In the genomic region with DNA sequence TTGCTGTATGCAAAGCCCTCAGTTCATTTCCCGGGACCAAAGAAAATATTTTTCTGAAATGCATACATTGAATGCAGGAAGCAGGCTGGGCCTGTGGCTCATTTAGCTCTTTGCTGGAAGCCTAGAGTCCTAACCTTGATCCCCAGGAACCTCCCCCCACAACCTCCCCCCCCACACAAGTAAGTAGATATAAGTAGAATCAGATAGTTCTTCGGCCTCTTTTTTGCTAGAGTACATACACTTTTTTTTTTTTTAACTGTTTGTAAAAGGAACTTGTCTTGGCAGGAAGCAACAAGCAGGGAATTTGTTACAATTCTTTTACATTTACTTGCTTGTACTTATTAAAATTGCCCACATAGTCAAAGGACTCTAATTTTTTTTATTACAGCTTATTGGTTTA, we compare ENCODE assay signal across 8 mouse cellular contexts. TPM values are rescaled to one million over a fixed set of nuclear protein-coding genes. Genes with fewer than 3 reads are reported as not detected.
DNase-seq lines count a peak whose midpoint lies in the region; ATAC-seq lines count a peak whose summit lies in the region.

No protein-coding gene starts in this region.

- no peaks in the 10 kb centered on the region for H3K9me3 ChIP-seq in liver, embryonic 11.5 days (ENCODE audit: control insufficient read depth, low read length)
- H3K9me3 ChIP-seq in forebrain, embryonic 13.5 days (replicated peaks), result no peaks in the 10 kb centered on the region
- H3K9me3 ChIP-seq in limb, embryonic 12.5 days, result no peaks in the 10 kb centered on the region
- H3K9me3 ChIP-seq in neural tube, embryonic 14.5 days (ENCODE audit: control insufficient read depth, low read length), result no peaks in the 10 kb centered on the region

- ATAC-seq in liver, embryonic 11.5 days (replicated peaks; ENCODE audit: low FRiP score), result no peak
- no peak for ATAC-seq in forebrain, embryonic 13.5 days
- no peak for ATAC-seq in limb, embryonic 12.5 days (ENCODE audit: insufficient number of reproducible peaks, insufficient read depth, low FRiP score, low TSS enrichment, low read depth)
- ATAC-seq in neural tube, embryonic 14.5 days (ENCODE audit: low read depth), result no peak

- DNase-seq in liver, embryonic 11.5 days (ENCODE audit: low spot score), result no peak
- no peak for DNase-seq in liver
- no peak for DNase-seq in left cerebral cortex, adult 8-10 months (ENCODE audit: low spot score in 2 of 2)
- DNase-seq in natural killer cell, adult 2 months (ENCODE audit: low spot score in 2 of 2), result no peak
- no peak for DNase-seq in kidney, postnatal 4 days

- H3K27ac ChIP-seq in liver, embryonic 11.5 days (ENCODE audit: low read depth, low read length), result no peak overlapping the region
- H3K27ac ChIP-seq in forebrain, embryonic 13.5 days, result no peak overlapping the region; the same call in 1 of the 2 replicates
- H3K27ac ChIP-seq in limb, embryonic 12.5 days, result no peak overlapping the region
- no peak overlapping the region; the same call in 1 of the 2 replicates for H3K27ac ChIP-seq in neural tube, embryonic 14.5 days (ENCODE audit: low read depth, low read length)

- peaks cover 2% of the 10 kb centered on the region; the same call in 1 of the 2 replicates for H3K36me3 ChIP-seq in liver, embryonic 11.5 days (ENCODE audit: control insufficient read depth, insufficient read depth, low read length)
- H3K36me3 ChIP-seq in forebrain, embryonic 13.5 days (ENCODE audit: poor library complexity, severe bottlenecking), result no peaks in the 10 kb centered on the region
- H3K36me3 ChIP-seq in limb, embryonic 12.5 days, result no peaks in the 10 kb centered on the region
- H3K36me3 ChIP-seq in neural tube, embryonic 14.5 days (ENCODE audit: control insufficient read depth, insufficient read depth, low read length), result no peaks in the 10 kb centered on the region

- peak overlapping the region; percentile 88 for H3K4me2 ChIP-seq in liver, embryonic 11.5 days
- H3K4me2 ChIP-seq in forebrain, embryonic 13.5 days, result peak overlapping the region; percentile 88
- peak overlapping the region; percentile 57 for H3K4me2 ChIP-seq in limb, embryonic 12.5 days
- H3K4me2 ChIP-seq in neural tube, embryonic 14.5 days (ENCODE audit: low read depth, low read length), result peak overlapping the region; percentile 71

- 0 out of 2 replicates have a peak, but pooled peaks cover 3% of the 10 kb centered on the region for H3K27me3 ChIP-seq in liver, embryonic 11.5 days (replicated peaks; ENCODE audit: control insufficient read depth, insufficient read depth, low read length)
- no peaks in the 10 kb centered on the region for H3K27me3 ChIP-seq in forebrain, embryonic 13.5 days
- no peaks in the 10 kb centered on the region for H3K27me3 ChIP-seq in limb, embryonic 12.5 days
- no peaks in the 10 kb centered on the region for H3K27me3 ChIP-seq in neural tube, embryonic 14.5 days (ENCODE audit: control insufficient read depth, insufficient read depth, low read length)

- H3K9ac ChIP-seq in liver, embryonic 11.5 days (ENCODE audit: low read depth, low read length), result 0 out of 2 replicates have a peak overlapping the region, but pooled peaks have one; percentile 80
- peak overlapping the region; percentile 99 for H3K9ac ChIP-seq in forebrain, embryonic 13.5 days
- peak overlapping the region; percentile 5; the same call in 1 of the 2 replicates for H3K9ac ChIP-seq in limb, embryonic 12.5 days (replicated peaks)
- 0 out of 2 replicates have a peak overlapping the region, but pooled peaks have one; percentile 97 for H3K9ac ChIP-seq in neural tube, embryonic 14.5 days (replicated peaks; ENCODE audit: low read depth, low read length)

- H3K4me1 ChIP-seq in liver, embryonic 11.5 days (replicated peaks; ENCODE audit: control insufficient read depth, insufficient read depth, low read length), result peaks cover 12% of the 10 kb centered on the region
- peaks cover 30% of the 10 kb centered on the region for H3K4me1 ChIP-seq in forebrain, embryonic 13.5 days
- H3K4me1 ChIP-seq in limb, embryonic 12.5 days (replicated peaks), result peaks cover 25% of the 10 kb centered on the region
- H3K4me1 ChIP-seq in neural tube, embryonic 14.5 days (ENCODE audit: control insufficient read depth, insufficient read depth, low read length), result peaks cover 22% of the 10 kb centered on the region

- H3K4me3 ChIP-seq in liver, embryonic 11.5 days (ENCODE audit: low read depth, low read length), result no peak overlapping the region
- peak overlapping the region; percentile 96 for H3K4me3 ChIP-seq in forebrain, embryonic 13.5 days
- H3K4me3 ChIP-seq in limb, embryonic 12.5 days (replicated peaks), result peak overlapping the region; percentile 85; the same call in 1 of the 2 replicates
- H3K4me3 ChIP-seq in neural tube, embryonic 14.5 days (ENCODE audit: low read depth, low read length), result no peak overlapping the region; the same call in 1 of the 2 replicates

- WGBS in liver, embryonic 11.5 days, result 62% methylated on average over 2 of the region's 2 CpGs
- WGBS in forebrain, embryonic 13.5 days, result 76% methylated on average over 2 of the region's 2 CpGs
- WGBS in limb, embryonic 12.5 days, result 76% methylated on average over 2 of the region's 2 CpGs
- 86% methylated on average over 2 of the region's 2 CpGs for WGBS in neural tube, embryonic 14.5 days

RNA-seq across cellular contexts. Expression of gene Egln1, which starts 1.7 kb away (rescaled TPM):
- 8.4 and 10.0 TPM in 2 replicates for polyA plus RNA-seq in liver, embryonic 11.5 days (2014; fragmentation: Nextera tagmentation; extraction: Ambion mirVana)
- polyA plus RNA-seq in forebrain, embryonic 13.5 days (2015; fragmentation: Nextera tagmentation; extraction: Ambion mirVana), result 18.0 and 18.7 TPM in 2 replicates
- 12.8 and 13.0 TPM in 2 replicates for polyA plus RNA-seq in limb, embryonic 12.5 days (2016; fragmentation: Nextera tagmentation; extraction: Ambion mirVana)
- 22.6 and 25.7 TPM in 2 replicates for polyA plus RNA-seq in neural tube, embryonic 14.5 days (2014; fragmentation: Nextera tagmentation; extraction: Ambion mirVana)
- total RNA-seq in left cerebral cortex, adult 8-10 months (2022), result 10 to 100 TPM; 58.3 to 63.5 (median 62.1) TPM

RNA-seq across cellular contexts. Expression of gene Sprtn, which starts 53.2 kb away (rescaled TPM):
- polyA plus RNA-seq in liver, embryonic 11.5 days (2014; fragmentation: Nextera tagmentation; extraction: Ambion mirVana), result 11.5 and 13.2 TPM in 2 replicates
- polyA plus RNA-seq in forebrain, embryonic 13.5 days (2015; fragmentation: Nextera tagmentation; extraction: Ambion mirVana), result 9.6 and 9.8 TPM in 2 replicates
- 9.9 and 11.9 TPM in 2 replicates for polyA plus RNA-seq in limb, embryonic 12.5 days (2016; fragmentation: Nextera tagmentation; extraction: Ambion mirVana)
- 6.7 and 8.1 TPM in 2 replicates for polyA plus RNA-seq in neural tube, embryonic 14.5 days (2014; fragmentation: Nextera tagmentation; extraction: Ambion mirVana)
- total RNA-seq in left cerebral cortex, adult 8-10 months (2022), result 10 to 100 TPM; 13.9 to 15.9 (median 15.6) TPM

RNA-seq across cellular contexts. Expression of gene Exoc8, which starts 53.4 kb away (rescaled TPM):
- polyA plus RNA-seq in liver, embryonic 11.5 days (2014; fragmentation: Nextera tagmentation; extraction: Ambion mirVana), result 9.1 and 9.7 TPM in 2 replicates
- polyA plus RNA-seq in forebrain, embryonic 13.5 days (2015; fragmentation: Nextera tagmentation; extraction: Ambion mirVana), result 10.3 and 11.1 TPM in 2 replicates
- polyA plus RNA-seq in limb, embryonic 12.5 days (2016; fragmentation: Nextera tagmentation; extraction: Ambion mirVana), result 11.9 and 12.2 TPM in 2 replicates
- 11.7 and 12.8 TPM in 2 replicates for polyA plus RNA-seq in neural tube, embryonic 14.5 days (2014; fragmentation: Nextera tagmentation; extraction: Ambion mirVana)
- 10 to 100 TPM; 33.0 to 33.4 (median 33.2) TPM for total RNA-seq in left cerebral cortex, adult 8-10 months (2022)

Comparison
In these comparisons a context has a peak if more than half of its experiments do, and no peak if none do; other contexts are left out.
1. H3K4me3 ChIP-seq: peak in forebrain, embryonic 13.5 days (single experiment) and limb, embryonic 12.5 days (single experiment); none in liver, embryonic 11.5 days (single experiment) and neural tube, embryonic 14.5 days (single experiment).
2. H3K9ac ChIP-seq: peak in every context shown above with its lines; median percentile 99 in forebrain, embryonic 13.5 days; 97 in neural tube, embryonic 14.5 days; 80 in liver, embryonic 11.5 days; 5 in limb, embryonic 12.5 days.
3. Peak in every context shown above with its lines, with median percentiles within 50 percentile points of each other: H3K4me2 ChIP-seq.